Mouse (Mus musculus): ENCODE results near the gene Cdk18. TPM values are rescaled to one million over a fixed set of nuclear protein-coding genes. Genes with fewer than 3 reads are reported as not detected.

The Cdk18 gene
- polyA plus RNA-seq, 1 experiment from 2014 or later = 0.42 TPM

DNA sequence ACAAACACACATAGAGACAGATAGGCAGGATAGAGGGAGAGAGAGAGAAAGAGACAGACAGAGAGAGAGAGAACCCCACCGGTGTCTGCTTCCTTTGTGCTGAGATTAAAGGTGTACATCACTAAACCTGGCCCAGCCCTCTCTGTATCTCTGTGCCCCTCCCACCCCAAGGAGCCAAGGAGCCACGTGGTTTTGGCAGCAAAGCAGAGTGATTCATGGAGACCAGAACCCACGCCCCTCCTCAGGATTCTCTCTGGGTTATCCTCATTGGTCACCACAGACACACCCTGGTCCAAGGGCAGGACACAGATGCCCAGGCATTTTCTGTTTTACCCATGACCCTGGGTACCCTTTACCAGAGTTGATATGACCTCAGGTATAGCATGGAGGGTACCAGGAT, 26.4 kb downstream of the Cdk18 start:
- H3K4me2 ChIP-seq (ENCODE audit: low read depth, low read length) = no peak overlapping the region
- no peak for ATAC-seq (ENCODE audit: low read depth)
- no peaks in the 10 kb centered on the region for H3K9me3 ChIP-seq (ENCODE audit: control insufficient read depth, low read length)
- H3K4me3 ChIP-seq (ENCODE audit: low read depth, low read length) = no peak overlapping the region
- H3K36me3 ChIP-seq (ENCODE audit: control insufficient read depth, insufficient read depth, low read length) = no peaks in the 10 kb centered on the region
- no peaks in the 10 kb centered on the region for H3K4me1 ChIP-seq (ENCODE audit: control insufficient read depth, insufficient read depth, low read length)
- no peak overlapping the region for H3K27ac ChIP-seq (ENCODE audit: low read depth, low read length)
- no peak overlapping the region for H3K9ac ChIP-seq (replicated peaks; ENCODE audit: low read depth, low read length)
- 44% methylated on average over 3 of the region's 3 CpGs for WGBS
- H3K27me3 ChIP-seq (ENCODE audit: control insufficient read depth, insufficient read depth, low read length) = no peaks in the 10 kb centered on the region

DNA sequence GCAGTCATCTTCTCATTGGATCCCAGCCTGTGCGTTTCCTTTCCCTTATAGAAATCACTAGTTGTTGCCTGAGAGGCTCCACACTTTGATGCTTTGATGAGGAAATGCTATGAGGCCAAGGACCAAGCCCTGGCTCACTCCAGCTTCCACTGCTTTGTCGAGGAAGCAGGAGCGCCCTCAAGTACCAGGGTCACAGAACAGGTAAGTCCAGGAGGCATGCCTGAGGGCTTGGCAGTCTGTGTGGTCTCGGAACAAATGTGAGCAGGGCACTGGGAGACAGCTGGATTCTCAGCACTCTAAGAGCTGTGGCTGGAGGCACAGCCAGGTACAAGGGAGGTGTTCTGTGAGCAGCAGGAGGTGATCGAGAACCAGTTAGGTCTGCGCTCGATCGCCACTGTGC, 27.1 kb downstream of the Cdk18 start:
- Histone ChIP-seq H3K4me3 (ENCODE audit: low read depth, low read length) (no peak overlapping the region), H3K9me3 (ENCODE audit: control insufficient read depth, low read length) (no peaks in the 10 kb centered on the region), H3K36me3 (ENCODE audit: control insufficient read depth, insufficient read depth, low read length) (no peaks in the 10 kb centered on the region), H3K4me2 (ENCODE audit: low read depth, low read length) (no peak overlapping the region), H3K27ac (ENCODE audit: low read depth, low read length) (no peak overlapping the region), H3K27me3 (ENCODE audit: control insufficient read depth, insufficient read depth, low read length) (no peaks in the 10 kb centered on the region), H3K9ac (replicated peaks; ENCODE audit: low read depth, low read length) (no peak overlapping the region), H3K4me1 (ENCODE audit: control insufficient read depth, insufficient read depth, low read length) (no peaks in the 10 kb centered on the region)
- no peak for ATAC-seq (ENCODE audit: low read depth)
- WGBS = 87% methylated on average over 8 of the region's 8 CpGs

DNA sequence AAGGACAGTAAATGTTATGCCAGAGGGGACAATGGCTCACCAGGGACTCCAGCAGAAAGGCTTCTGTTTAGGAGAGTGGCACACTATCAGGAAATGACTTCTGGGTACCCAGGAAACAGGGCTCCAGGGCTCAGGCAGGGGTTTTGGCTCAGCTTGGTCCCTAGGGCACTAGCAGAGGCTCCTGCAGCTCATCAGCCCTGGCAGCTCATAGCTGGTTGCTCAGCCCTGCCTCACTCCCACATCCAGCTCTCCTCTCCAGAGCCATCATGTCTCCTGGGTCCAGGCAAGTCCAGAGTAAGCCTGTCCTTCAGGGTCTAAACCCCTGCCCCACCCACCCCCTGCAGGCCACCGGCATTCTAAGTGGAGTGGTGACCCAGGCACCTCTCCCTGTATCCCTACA, 28.1 kb downstream of the Cdk18 start:
- Histone ChIP-seq H3K9ac (replicated peaks; ENCODE audit: low read depth, low read length) (no peak overlapping the region), H3K27me3 (ENCODE audit: control insufficient read depth, insufficient read depth, low read length) (no peaks in the 10 kb centered on the region), H3K9me3 (ENCODE audit: control insufficient read depth, low read length) (no peaks in the 10 kb centered on the region), H3K4me2 (ENCODE audit: low read depth, low read length) (no peak overlapping the region), H3K27ac (ENCODE audit: low read depth, low read length) (no peak overlapping the region), H3K4me1 (ENCODE audit: control insufficient read depth, insufficient read depth, low read length) (no peaks in the 10 kb centered on the region), H3K36me3 (ENCODE audit: control insufficient read depth, insufficient read depth, low read length) (no peaks in the 10 kb centered on the region), H3K4me3 (ENCODE audit: low read depth, low read length) (no peak overlapping the region)
- 54% methylated on average over 1 of the region's 1 CpGs for WGBS
- no peak for ATAC-seq (ENCODE audit: low read depth)

DNA sequence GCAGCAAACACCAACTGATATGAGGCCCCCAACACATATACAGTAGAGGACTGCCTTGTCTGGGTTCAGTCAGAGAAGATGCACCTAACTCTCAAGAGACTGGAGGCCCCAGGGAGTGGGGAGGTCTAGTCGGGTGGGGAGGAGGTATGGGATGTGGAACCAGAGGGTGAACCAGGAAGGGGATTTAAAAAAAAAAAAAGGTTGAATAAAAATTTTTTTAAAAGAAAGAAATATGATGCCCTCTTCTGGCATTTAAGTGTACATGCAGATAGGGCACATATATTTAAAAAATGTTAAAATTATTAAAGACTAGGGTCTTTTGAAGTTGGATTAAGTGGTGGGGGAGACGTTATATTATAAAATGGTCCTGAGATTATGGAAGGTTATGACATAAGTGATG, 30.1 kb downstream of the Cdk18 start:
- no peak for ATAC-seq (ENCODE audit: low read depth)
- Histone ChIP-seq H3K4me3 (ENCODE audit: low read depth, low read length) (no peak overlapping the region), H3K27me3 (ENCODE audit: control insufficient read depth, insufficient read depth, low read length) (no peaks in the 10 kb centered on the region), H3K4me1 (ENCODE audit: control insufficient read depth, insufficient read depth, low read length) (no peaks in the 10 kb centered on the region), H3K27ac (ENCODE audit: low read depth, low read length) (no peak overlapping the region), H3K36me3 (ENCODE audit: control insufficient read depth, insufficient read depth, low read length) (no peaks in the 10 kb centered on the region), H3K9ac (replicated peaks; ENCODE audit: low read depth, low read length) (no peak overlapping the region), H3K4me2 (ENCODE audit: low read depth, low read length) (no peak overlapping the region), H3K9me3 (ENCODE audit: control insufficient read depth, low read length) (no peaks in the 10 kb centered on the region)
- WGBS = 81% methylated on average over 2 of the region's 2 CpGs

DNA sequence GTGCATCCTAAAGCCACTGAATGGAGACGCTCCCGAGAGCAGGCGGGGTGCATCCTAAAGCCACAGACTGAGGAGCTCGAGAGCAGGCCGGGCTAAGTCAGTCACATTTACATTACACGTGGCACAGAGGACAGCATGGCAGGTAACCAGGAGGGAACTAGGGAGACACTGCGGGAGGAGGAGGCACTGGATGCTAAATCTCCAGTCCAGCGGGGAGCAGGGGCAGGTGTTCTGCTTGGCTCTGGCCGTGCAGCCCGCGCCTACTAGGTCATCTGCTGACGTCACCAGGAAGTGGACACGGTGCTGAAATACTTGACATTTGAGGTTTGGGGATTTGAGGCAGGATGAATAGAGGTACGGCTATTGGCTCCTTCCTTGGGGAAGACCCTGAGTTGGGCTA, 35.1 kb downstream of the Cdk18 start:
- H3K4me3 ChIP-seq (ENCODE audit: low read depth, low read length) = no peak overlapping the region
- no peak for ATAC-seq (ENCODE audit: low read depth)
- 67% methylated on average over 14 of the region's 14 CpGs for WGBS
- no peaks in the 10 kb centered on the region for H3K4me1 ChIP-seq (ENCODE audit: control insufficient read depth, insufficient read depth, low read length)
- H3K27me3 ChIP-seq (ENCODE audit: control insufficient read depth, insufficient read depth, low read length) = no peaks in the 10 kb centered on the region
- no peak overlapping the region for H3K9ac ChIP-seq (replicated peaks; ENCODE audit: low read depth, low read length)
- no peaks in the 10 kb centered on the region for H3K36me3 ChIP-seq (ENCODE audit: control insufficient read depth, insufficient read depth, low read length)
- no peak overlapping the region for H3K4me2 ChIP-seq (ENCODE audit: low read depth, low read length)
- no peaks in the 10 kb centered on the region for H3K9me3 ChIP-seq (ENCODE audit: control insufficient read depth, low read length)
- no peak overlapping the region for H3K27ac ChIP-seq (ENCODE audit: low read depth, low read length)

DNA sequence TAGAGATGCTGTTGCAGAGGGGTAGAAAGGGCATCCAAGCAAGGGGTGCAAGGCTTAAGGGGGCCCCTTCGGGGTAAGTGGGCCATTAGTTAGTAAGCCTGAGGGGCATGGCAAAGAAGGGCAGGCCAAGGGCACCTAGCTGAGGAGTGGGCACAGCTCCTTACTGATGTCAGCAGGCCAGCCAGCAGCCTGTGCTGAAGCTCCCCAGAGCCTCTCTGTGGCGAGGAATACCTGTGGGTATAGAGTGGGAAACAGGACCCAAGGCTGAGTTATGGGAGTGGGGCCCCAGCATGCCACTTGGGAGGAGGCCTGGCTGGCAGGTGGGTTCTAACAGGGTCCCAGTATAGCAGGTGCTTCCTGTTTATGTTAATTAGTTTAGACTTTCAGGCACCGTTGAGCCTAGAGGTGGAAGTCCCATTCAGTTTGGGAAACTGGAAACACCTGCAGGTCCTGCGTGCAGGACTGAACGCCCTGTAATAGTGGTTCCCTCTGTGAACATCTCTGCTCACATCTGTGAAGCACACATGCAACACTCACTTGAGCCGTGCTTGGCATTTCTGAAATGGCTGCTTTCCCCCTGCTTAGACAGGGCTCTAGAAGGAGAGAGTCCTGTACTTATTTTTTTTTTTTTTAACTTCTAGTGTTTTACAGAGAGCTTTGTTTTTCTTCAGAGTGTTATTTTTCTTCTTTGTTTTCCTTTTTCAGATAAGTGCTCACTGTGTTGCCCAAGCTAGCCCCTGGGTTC, 37.4 kb downstream of the Cdk18 start:
- Histone ChIP-seq H3K4me1 (ENCODE audit: control insufficient read depth, insufficient read depth, low read length) (no peaks in the 10 kb centered on the region), H3K27me3 (ENCODE audit: control insufficient read depth, insufficient read depth, low read length) (no peaks in the 10 kb centered on the region), H3K36me3 (ENCODE audit: control insufficient read depth, insufficient read depth, low read length) (no peaks in the 10 kb centered on the region), H3K9me3 (ENCODE audit: control insufficient read depth, low read length) (no peaks in the 10 kb centered on the region), H3K4me3 (ENCODE audit: low read depth, low read length) (no peak overlapping the region), H3K9ac (replicated peaks; ENCODE audit: low read depth, low read length) (no peak overlapping the region), H3K27ac (ENCODE audit: low read depth, low read length) (no peak overlapping the region), H3K4me2 (ENCODE audit: low read depth, low read length) (no peak overlapping the region)
- ATAC-seq (ENCODE audit: low read depth) = no peak
- whole genome bisulfite sequencing = 81% methylated on average over 6 of the region's 6 CpGs

DNA sequence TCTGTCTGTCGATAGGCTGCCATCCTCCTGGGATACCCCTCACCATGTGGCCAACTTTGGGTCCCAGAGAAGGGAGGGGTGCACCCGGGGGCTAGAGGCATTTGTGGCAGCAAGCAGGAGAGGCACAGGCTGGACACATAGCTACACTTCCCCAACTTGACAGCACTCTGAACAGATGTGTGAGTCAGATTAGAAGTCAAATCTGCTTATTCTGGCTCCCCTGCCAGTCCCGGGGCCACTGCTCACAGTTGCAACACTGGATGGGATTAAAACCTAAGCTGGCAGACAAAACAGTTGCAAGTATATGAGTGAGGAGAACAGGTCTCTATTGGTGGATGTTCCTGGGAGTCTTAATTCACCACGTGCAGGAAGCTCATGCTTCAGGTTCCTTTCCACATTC, 39.7 kb downstream of the Cdk18 start:
- ATAC-seq (ENCODE audit: low read depth) = no peak
- Histone ChIP-seq H3K9ac (replicated peaks; ENCODE audit: low read depth, low read length) (no peak overlapping the region), H3K9me3 (ENCODE audit: control insufficient read depth, low read length) (no peaks in the 10 kb centered on the region), H3K27me3 (ENCODE audit: control insufficient read depth, insufficient read depth, low read length) (no peaks in the 10 kb centered on the region), H3K4me2 (ENCODE audit: low read depth, low read length) (no peak overlapping the region), H3K27ac (ENCODE audit: low read depth, low read length) (no peak overlapping the region), H3K36me3 (ENCODE audit: control insufficient read depth, insufficient read depth, low read length) (no peaks in the 10 kb centered on the region), H3K4me3 (ENCODE audit: low read depth, low read length) (no peak overlapping the region), H3K4me1 (ENCODE audit: control insufficient read depth, insufficient read depth, low read length) (no peaks in the 10 kb centered on the region)
- WGBS = 82% methylated on average over 4 of the region's 4 CpGs

DNA sequence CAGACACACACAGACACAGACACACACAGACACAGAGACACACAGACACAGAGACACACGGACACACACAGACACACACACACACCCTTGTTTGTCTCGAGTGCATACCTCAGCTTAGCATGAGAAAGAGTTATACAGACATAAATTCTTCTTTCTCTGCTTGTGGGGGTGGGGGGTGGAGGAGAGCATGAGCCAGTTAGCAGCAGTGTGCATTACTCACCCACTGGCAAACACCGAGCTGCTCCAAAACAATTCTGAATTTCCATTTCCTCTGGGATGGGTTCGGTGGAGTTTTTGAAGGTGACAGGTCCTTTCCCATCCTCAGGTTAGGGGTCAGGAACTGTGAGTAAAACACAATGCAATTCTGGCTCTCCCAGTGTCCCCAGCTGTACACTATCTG, 40.5 kb downstream of the Cdk18 start:
- no peak overlapping the region for H3K27ac ChIP-seq (ENCODE audit: low read depth, low read length)
- no peaks in the 10 kb centered on the region for H3K4me1 ChIP-seq (ENCODE audit: control insufficient read depth, insufficient read depth, low read length)
- H3K4me2 ChIP-seq (ENCODE audit: low read depth, low read length) = no peak overlapping the region
- H3K36me3 ChIP-seq (ENCODE audit: control insufficient read depth, insufficient read depth, low read length) = no peaks in the 10 kb centered on the region
- H3K27me3 ChIP-seq (ENCODE audit: control insufficient read depth, insufficient read depth, low read length) = no peaks in the 10 kb centered on the region
- H3K4me3 ChIP-seq (ENCODE audit: low read depth, low read length) = no peak overlapping the region
- H3K9ac ChIP-seq (replicated peaks; ENCODE audit: low read depth, low read length) = no peak overlapping the region
- no peaks in the 10 kb centered on the region for H3K9me3 ChIP-seq (ENCODE audit: control insufficient read depth, low read length)
- 76% methylated on average over 4 of the region's 4 CpGs for WGBS
- no peak for ATAC-seq (ENCODE audit: low read depth)

DNA sequence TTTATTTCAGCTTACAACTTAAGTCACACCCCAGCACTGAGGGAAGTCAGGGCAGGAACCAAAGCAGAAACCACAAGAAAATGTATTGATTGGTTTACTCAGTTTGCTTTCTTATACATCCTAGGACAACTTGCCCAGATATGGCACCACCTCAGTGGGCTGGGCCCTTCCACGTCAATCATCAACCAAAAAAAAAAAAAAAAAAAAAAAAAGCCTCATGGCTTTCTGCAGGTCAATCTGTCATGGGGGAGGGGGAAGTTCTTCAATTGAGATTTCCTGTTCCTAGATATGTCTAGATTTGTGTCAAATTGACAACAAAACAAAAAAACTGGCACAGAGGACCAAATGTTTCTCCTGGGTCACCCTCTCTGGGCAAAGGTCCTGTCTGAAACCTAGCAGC, 41.4 kb downstream of the Cdk18 start:
- H3K27me3 ChIP-seq (ENCODE audit: control insufficient read depth, insufficient read depth, low read length) = no peaks in the 10 kb centered on the region
- no peaks in the 10 kb centered on the region for H3K9me3 ChIP-seq (ENCODE audit: control insufficient read depth, low read length)
- no peak overlapping the region for H3K27ac ChIP-seq (ENCODE audit: low read depth, low read length)
- H3K4me2 ChIP-seq (ENCODE audit: low read depth, low read length) = no peak overlapping the region
- WGBS = 68% methylated on average over 1 of the region's 1 CpGs
- H3K4me3 ChIP-seq (ENCODE audit: low read depth, low read length) = no peak overlapping the region
- no peaks in the 10 kb centered on the region for H3K36me3 ChIP-seq (ENCODE audit: control insufficient read depth, insufficient read depth, low read length)
- ATAC-seq (ENCODE audit: low read depth) = no peak
- H3K4me1 ChIP-seq (ENCODE audit: control insufficient read depth, insufficient read depth, low read length) = no peaks in the 10 kb centered on the region
- no peak overlapping the region for H3K9ac ChIP-seq (replicated peaks; ENCODE audit: low read depth, low read length)

Data from neural tube, embryonic 14.5 days (tissue).